Mouse (Mus musculus) midbrain, embryonic 13.5 days (tissue): Measurements from ENCODE around the gene Gm49368. TPM values are rescaled to one million over a fixed set of nuclear protein-coding genes. Genes with fewer than 3 reads are reported as not detected.
"Not testable (repeated sequence)": the region's sequence is repeated elsewhere in the genome, so short reads cannot be mapped to it uniquely, and the experiment has no call there.

ENCODE experiments used
- ATAC-seq: fragments of 200-750 bp; cut with Nextera tagmentation; 2 replicates; pipeline ENCODE4 v1.8.0; 2017; ENCODE audit warnings: mild to moderate bottlenecking, moderate TSS enrichment, moderate library complexity
- H3K27ac ChIP-seq: fragments of 300-500 bp; sonication (generic); 2 replicates; pipeline ENCODE4 v1.5.1; 2015; ENCODE audit warnings: inconsistent platforms, mild to moderate bottlenecking, moderate library complexity
- H3K27me3 ChIP-seq: fragments of 300-500 bp; sonication (generic); 2 replicates; pipeline ENCODE4 v1.6.1; 2015; ENCODE audit warnings: mild to moderate bottlenecking, inconsistent platforms
- H3K36me3 ChIP-seq: fragments of 300-500 bp; sonication (generic); 2 replicates; pipeline ENCODE4 v1.6.1; 2015; ENCODE audit warnings: mild to moderate bottlenecking, inconsistent platforms
- H3K4me1 ChIP-seq: fragments of 300-500 bp; sonication (generic); replicated peaks from 2 replicates; pipeline ENCODE4 v1.6.1; 2015; ENCODE audit warnings: inconsistent platforms
- H3K4me2 ChIP-seq: fragments of 300-500 bp; sonication (generic); replicated peaks from 2 replicates; pipeline ENCODE4 v1.6.1; 2015; ENCODE audit warnings: moderate library complexity, mild to moderate bottlenecking, inconsistent platforms
- H3K4me3 ChIP-seq: fragments of 300-500 bp; sonication (generic); replicated peaks from 2 replicates; pipeline ENCODE4 v1.5.1; 2015; ENCODE audit warnings: mild to moderate bottlenecking, inconsistent platforms
- H3K9ac ChIP-seq: fragments of 300-500 bp; sonication (generic); replicated peaks from 2 replicates; pipeline ENCODE4 v1.6.1; 2015; ENCODE audit warnings: mild to moderate bottlenecking, inconsistent platforms
- H3K9me3 ChIP-seq: fragments of 300-500 bp; sonication (generic); 2 replicates; pipeline ENCODE4 v1.6.1; 2016; ENCODE audit warnings: mild to moderate bottlenecking, inconsistent platforms
- WGBS: fragments of 180-500 bp; shearing (Covaris S2); methylation state at CpG from one replicate; pipeline ENCODE4 v1.1.7; 2015; 5-methylcytosine and 5-hydroxymethylcytosine counted together
- polyA plus RNA-seq: library from polyadenylated mRNA; unstranded; fragments of >200 nt; fragmentation: Nextera tagmentation; extraction: Ambion mirVana; gene quantifications from 2 replicates; pipeline ENCODE4 v1.2.1, GENCODE M21; 2015

Gene Gm49368
- polyA plus RNA-seq, 1 experiment from 2014 or later: not detected

DNA sequence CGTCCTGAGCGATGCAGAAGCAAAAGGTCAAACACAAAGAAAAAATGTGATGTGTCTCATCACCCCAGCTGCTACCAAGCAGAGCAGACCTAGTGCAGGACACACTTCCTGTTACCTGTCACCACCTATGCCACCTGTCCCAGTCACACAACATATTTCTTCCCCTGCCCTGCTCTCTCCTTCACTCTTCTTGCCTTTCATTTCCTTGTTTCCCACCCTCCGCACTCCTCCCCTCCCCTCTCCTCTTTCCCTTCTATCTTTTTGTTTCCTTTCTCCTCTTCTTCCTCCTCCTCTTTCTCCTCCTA is 29.5 kb upstream of the Gm49368 start:
- no peak overlapping the region for H3K4me3 ChIP-seq
- no peak for ATAC-seq
- no peaks in the 10 kb centered on the region for H3K36me3 ChIP-seq
- H3K4me1 ChIP-seq: no peaks in the 10 kb centered on the region
- no peak overlapping the region for H3K27ac ChIP-seq
- no peaks in the 10 kb centered on the region for H3K9me3 ChIP-seq
- no peak overlapping the region for H3K9ac ChIP-seq
- H3K27me3 ChIP-seq: no peaks in the 10 kb centered on the region
- H3K4me2 ChIP-seq: no peak overlapping the region
- 96% methylated on average over 3 of the region's 3 CpGs for WGBS

DNA sequence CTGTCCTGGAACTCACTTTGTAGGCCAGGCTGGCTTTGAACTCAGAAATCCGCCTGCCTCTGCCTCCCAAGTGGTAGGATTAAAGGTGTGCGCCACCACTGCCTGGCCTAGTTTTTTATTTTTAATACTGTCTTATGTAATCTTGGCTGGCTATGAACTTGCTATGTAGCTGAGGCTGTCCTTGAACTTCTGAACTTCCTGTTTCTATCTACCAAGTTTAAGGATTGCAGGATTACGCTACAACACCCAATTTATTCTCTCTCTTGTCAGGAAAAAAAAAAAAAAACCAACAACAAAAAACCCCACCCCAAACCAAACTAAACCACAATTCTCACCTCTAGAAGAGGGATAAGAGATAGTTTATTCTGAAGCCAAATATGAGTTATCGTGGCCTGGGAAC is 28.9 kb upstream of the Gm49368 start:
- Histone ChIP-seq H3K36me3 (no peaks in the 10 kb centered on the region), H3K27ac (no peak overlapping the region), H3K4me1 (no peaks in the 10 kb centered on the region), H3K27me3 (no peaks in the 10 kb centered on the region), H3K4me2 (no peak overlapping the region), H3K9ac (no peak overlapping the region), H3K9me3 (no peaks in the 10 kb centered on the region), H3K4me3 (no peak overlapping the region)
- ATAC-seq: no peak
- WGBS: 94% methylated on average over 4 of the region's 4 CpGs

DNA sequence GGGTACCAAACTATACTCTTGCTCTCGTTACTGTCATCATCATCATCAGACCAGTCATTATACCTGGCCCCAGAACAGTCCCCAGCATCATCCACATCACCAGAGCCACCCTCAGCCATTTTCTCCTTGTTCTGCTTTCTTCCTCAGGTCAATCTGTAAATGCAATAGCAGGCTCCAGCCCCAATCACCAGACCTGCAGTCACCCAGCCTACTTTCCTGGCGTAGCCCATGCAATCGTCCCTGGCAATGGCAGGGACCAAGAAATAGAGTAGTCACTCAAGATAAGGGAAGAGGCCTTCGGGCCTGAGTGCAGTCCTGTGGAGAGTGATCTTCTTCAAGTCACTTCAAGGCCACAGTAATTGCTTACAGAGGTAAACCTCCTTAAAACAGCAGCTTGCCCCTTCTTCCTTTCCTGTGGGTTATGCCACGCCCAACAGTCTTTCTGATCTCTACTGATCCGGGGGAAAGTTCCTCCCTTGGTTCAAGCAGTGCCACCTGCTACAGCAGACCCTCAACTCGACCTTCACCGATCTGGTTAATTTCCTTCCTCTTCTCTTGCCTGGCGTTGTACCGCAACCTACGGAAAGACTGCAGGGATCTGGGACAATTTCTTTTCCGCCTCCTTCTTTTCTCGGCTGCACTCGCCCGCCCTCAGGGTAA is 20.2 kb upstream of the Gm49368 start:
- H3K4me3 ChIP-seq, H3K4me2 ChIP-seq, H3K36me3 ChIP-seq, H3K4me1 ChIP-seq, H3K27me3 ChIP-seq, H3K9ac ChIP-seq, H3K9me3 ChIP-seq, H3K27ac ChIP-seq, ATAC-seq: not testable (repeated sequence)
- WGBS: 87% methylated on average over 15 of the region's 15 CpGs

DNA sequence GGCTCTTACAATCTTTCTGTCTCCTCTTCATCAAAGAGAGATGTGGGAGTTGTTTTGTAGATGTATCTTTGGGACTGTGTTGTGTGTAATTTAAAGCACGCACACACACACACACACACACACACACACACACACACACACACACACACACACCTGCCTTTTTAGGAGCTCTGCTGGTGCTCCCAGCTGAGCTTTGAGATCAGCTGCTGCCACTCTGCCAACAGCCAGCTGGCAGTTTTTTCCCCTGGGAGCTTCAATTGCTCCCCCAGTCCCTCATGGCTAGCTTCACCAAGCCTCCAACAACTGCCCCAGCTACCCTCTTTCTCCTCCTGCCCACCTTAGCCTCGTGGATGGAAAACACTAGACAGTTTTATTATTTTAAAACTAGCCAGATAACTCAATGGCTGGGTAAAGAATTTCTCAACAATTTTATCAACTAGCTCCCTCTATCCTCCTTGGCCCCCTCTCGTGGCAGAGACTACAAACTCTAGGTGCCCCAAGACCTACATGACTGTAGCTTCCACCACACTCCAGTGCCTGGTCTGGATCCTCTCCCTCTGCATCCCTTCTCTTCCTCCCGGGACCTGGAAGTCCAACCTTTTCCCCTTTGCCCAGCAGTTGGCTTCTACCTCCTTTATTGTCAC is 18.2 kb upstream of the Gm49368 start:
- Histone ChIP-seq H3K4me3 (no peak overlapping the region), H3K9me3 (no peaks in the 10 kb centered on the region), H3K9ac (no peak overlapping the region), H3K27ac (no peak overlapping the region), H3K4me1 (no peaks in the 10 kb centered on the region), H3K27me3 (no peaks in the 10 kb centered on the region), H3K36me3 (no peaks in the 10 kb centered on the region), H3K4me2 (no peak overlapping the region)
- WGBS: 78% methylated on average over 4 of the region's 4 CpGs
- ATAC-seq: no peak

DNA sequence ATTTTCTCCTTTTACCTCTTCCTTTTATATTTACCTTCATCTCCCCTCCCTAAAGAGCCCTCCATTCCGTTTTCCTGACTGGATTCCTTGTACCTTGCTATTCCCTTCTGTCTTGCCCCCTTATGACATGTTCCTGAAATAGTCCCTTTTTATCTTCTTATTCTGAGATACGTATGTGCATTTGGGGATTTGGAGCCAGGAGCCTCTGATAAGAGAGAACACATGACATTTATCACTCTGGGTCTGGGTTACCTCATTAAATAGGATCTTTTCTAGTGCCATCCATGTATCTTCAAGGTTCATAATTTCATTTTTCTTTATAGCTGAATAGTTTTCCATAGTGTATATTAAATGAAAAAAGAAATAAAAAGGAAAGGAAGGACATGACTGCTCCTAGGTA is 16.8 kb upstream of the Gm49368 start:
- no peak overlapping the region for H3K4me2 ChIP-seq

DNA sequence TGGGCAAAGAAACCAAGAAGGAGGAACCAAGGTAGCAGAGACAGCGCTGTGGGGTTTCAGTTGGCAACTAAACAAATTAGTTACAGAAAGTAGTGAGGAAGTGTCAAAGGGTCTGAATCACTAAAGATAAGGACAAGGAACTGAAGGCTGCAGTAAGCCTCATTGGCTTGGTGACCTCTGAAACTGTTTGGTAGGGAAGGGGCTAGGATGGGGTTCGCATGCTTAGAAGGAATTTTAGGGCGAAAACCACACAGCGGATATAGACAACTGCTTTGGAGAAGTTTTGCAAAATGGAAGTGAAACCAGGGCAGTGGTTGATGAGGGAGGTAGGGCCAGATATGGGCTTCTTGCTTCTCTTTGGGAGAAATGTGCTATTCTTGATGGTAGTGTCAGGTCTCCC is 13.7 kb upstream of the Gm49368 start:
- Histone ChIP-seq H3K9ac (no peak overlapping the region), H3K27me3 (no peaks in the 10 kb centered on the region), H3K27ac (no peak overlapping the region), H3K9me3 (no peaks in the 10 kb centered on the region), H3K4me2 (no peak overlapping the region), H3K4me1 (no peaks in the 10 kb centered on the region), H3K4me3 (no peak overlapping the region), H3K36me3 (no peaks in the 10 kb centered on the region)
- WGBS: 96% methylated on average over 4 of the region's 4 CpGs
- no peak for ATAC-seq

More for the DNA sequence above, 16.8 kb upstream of the Gm49368 start:
- WGBS: 64% methylated on average over 2 of the region's 2 CpGs
- H3K4me3 ChIP-seq: no peak overlapping the region
- H3K9me3 ChIP-seq: no peaks in the 10 kb centered on the region
- H3K9ac ChIP-seq: no peak overlapping the region
- no peaks in the 10 kb centered on the region for H3K4me1 ChIP-seq
- no peaks in the 10 kb centered on the region for H3K27me3 ChIP-seq
- ATAC-seq: no peak
- no peak overlapping the region for H3K27ac ChIP-seq
- H3K36me3 ChIP-seq: no peaks in the 10 kb centered on the region

DNA sequence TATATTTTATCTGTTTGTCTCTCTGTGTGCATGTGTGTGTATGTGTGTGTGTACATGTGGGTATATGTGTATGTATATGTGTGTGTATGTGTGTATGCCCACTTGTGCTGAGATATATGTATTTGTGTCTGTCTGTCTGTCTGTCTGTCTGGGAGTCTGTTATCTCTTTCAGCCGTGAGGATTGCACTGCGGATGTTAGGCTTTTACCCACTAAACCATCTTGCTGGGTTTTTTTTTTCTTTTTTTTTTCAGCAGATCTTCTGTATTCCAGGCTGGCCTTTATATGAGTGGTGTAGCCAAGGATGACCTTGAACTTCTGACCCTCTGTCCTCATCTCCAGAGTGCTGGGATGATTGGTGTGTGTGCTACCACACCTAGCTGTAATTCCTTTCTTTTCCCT is 13.2 kb upstream of the Gm49368 start:
- no peak overlapping the region for H3K27ac ChIP-seq
- no peaks in the 10 kb centered on the region for H3K4me1 ChIP-seq
- no peak overlapping the region for H3K9ac ChIP-seq
- no peak overlapping the region for H3K4me3 ChIP-seq
- no peaks in the 10 kb centered on the region for H3K27me3 ChIP-seq
- no peaks in the 10 kb centered on the region for H3K36me3 ChIP-seq
- H3K4me2 ChIP-seq: no peak overlapping the region
- no peak for ATAC-seq
- H3K9me3 ChIP-seq: no peaks in the 10 kb centered on the region
- 94% methylated on average over 2 of the region's 2 CpGs for WGBS

DNA sequence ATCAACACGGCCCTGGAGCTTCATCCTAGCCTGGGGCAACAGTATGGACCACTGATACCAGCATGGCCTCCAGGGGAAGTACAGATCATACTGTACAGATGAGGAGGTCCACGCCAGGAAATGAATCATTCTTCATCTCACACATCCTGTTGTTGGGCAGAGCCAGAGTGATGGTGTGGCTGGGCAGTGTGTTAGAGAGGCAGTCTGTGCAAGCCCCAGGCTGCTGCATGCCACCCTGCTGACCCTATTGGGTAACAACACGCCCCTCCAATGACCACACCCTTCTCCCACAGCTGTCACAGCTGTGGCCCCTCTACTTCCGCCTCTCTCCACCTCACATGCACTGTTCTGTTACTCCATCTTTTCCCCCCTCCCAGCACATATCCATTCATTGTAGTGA is 11.7 kb upstream of the Gm49368 start:
- Histone ChIP-seq H3K27me3 (no peaks in the 10 kb centered on the region), H3K9ac (no peak overlapping the region), H3K9me3 (no peaks in the 10 kb centered on the region), H3K4me3 (no peak overlapping the region), H3K36me3 (no peaks in the 10 kb centered on the region), H3K4me1 (no peaks in the 10 kb centered on the region), H3K27ac (no peak overlapping the region), H3K4me2 (no peak overlapping the region)
- 88% methylated on average over 4 of the region's 4 CpGs for WGBS
- ATAC-seq: no peak

DNA sequence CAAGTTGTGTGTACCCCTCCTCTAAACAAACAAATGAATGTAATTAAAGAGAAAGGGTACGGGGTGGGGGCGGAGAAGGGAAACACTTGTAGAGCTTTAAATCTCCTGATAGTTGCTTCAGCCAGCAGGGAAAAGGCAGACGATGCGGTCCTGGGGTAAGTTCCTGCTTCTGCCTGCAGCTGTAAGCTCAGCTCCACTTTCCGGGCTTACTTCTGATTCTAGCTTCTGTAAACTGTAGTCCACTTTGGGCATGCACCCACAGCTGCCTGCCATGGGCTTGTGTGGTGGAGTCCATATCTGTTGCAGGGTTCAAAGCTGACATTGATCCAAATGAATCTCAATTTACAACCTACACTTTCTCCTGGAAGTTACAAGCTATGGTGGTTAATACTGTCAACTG is 9.4 kb upstream of the Gm49368 start:
- WGBS: 86% methylated on average over 5 of the region's 5 CpGs
- ATAC-seq: no peak
- no peak overlapping the region for H3K4me2 ChIP-seq
- H3K4me3 ChIP-seq: no peak overlapping the region
- no peaks in the 10 kb centered on the region for H3K9me3 ChIP-seq
- H3K36me3 ChIP-seq: no peaks in the 10 kb centered on the region
- H3K27me3 ChIP-seq: no peaks in the 10 kb centered on the region
- no peak overlapping the region for H3K9ac ChIP-seq
- H3K4me1 ChIP-seq: no peaks in the 10 kb centered on the region
- no peak overlapping the region for H3K27ac ChIP-seq

DNA sequence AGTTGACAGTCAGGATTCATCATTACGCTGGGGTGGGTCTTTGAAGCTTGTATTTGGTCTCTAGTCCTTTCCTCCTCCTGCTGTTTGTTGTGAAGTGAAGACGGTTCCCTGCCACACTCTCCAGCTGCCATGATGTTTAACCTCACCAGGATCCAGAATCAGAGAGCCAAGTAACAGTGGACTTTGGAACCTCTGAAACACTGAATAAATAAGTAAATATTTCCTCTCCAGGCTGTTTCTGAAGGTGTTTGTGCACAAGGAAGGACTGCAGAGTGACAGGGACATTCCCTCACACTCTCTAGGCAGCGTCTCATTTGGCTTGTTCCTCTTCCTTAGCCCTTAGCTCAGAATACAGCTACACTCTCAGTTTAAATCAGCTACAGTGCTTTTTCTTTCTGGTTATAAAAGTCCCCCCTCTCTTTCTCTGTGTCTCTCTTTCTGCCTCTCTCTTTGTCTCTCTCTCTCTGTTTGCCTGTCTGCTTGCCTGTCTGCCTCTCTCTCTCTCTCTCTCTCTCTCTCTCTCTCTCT is 5.5 kb upstream of the Gm49368 start:
- no peak for ATAC-seq
- Histone ChIP-seq H3K36me3 (no peaks in the 10 kb centered on the region), H3K27me3 (no peaks in the 10 kb centered on the region), H3K4me2 (no peak overlapping the region), H3K4me3 (no peak overlapping the region), H3K27ac (no peak overlapping the region), H3K9me3 (no peaks in the 10 kb centered on the region), H3K9ac (no peak overlapping the region), H3K4me1 (no peaks in the 10 kb centered on the region)
- 84% methylated on average over 3 of the region's 3 CpGs for WGBS

DNA sequence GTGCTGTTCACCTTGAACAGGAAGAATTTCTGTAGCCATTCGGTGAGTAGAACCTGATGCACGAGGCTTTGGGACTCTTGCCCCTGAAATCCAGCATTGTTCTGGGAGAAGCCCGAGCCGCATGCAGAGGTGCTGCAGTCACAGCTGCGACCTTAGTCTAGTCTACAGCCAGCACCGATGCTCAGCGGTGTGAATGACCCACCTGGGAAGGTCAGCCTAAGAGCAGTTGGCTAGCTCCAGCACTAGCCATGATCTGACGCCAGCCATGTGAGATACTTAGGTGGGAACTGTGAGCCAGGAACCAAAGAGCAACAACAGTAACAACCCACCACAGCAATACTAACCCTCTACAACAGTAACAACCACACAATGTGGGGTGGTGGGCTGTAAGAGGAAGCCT is 4.6 kb upstream of the Gm49368 start:
- no peak overlapping the region for H3K4me2 ChIP-seq
- H3K4me3 ChIP-seq: no peak overlapping the region
- no peaks in the 10 kb centered on the region for H3K9me3 ChIP-seq
- WGBS: 86% methylated on average over 8 of the region's 8 CpGs
- no peaks in the 10 kb centered on the region for H3K36me3 ChIP-seq
- no peak overlapping the region for H3K27ac ChIP-seq
- no peak overlapping the region for H3K9ac ChIP-seq
- no peaks in the 10 kb centered on the region for H3K27me3 ChIP-seq
- no peak for ATAC-seq
- H3K4me1 ChIP-seq: no peaks in the 10 kb centered on the region

DNA sequence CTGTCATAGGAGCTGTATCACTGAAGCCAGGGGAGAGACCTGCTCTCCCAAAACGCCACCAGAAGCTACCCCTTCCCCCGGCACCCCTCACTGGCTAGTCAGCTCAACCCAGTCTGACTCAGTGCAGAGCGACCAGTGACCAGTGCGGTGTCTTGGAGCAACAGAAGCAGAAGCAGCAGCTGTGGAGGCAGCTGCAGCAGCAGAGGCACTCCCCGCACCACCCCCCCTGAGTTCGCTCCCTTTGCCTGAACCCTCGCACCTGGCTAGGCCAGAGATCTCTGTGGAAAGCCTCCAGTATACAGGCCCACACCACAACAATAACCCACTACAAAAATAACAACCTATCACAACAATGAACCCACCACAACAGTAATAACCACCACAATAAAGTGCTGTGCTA is 3.9 kb upstream of the Gm49368 start:
- Histone ChIP-seq H3K27ac (no peak overlapping the region), H3K4me2 (no peak overlapping the region), H3K9ac (no peak overlapping the region), H3K4me3 (no peak overlapping the region), H3K9me3 (no peaks in the 10 kb centered on the region), H3K27me3 (no peaks in the 10 kb centered on the region), H3K36me3 (no peaks in the 10 kb centered on the region), H3K4me1 (no peaks in the 10 kb centered on the region)
- ATAC-seq: no peak
- WGBS: 71% methylated on average over 7 of the region's 7 CpGs

DNA sequence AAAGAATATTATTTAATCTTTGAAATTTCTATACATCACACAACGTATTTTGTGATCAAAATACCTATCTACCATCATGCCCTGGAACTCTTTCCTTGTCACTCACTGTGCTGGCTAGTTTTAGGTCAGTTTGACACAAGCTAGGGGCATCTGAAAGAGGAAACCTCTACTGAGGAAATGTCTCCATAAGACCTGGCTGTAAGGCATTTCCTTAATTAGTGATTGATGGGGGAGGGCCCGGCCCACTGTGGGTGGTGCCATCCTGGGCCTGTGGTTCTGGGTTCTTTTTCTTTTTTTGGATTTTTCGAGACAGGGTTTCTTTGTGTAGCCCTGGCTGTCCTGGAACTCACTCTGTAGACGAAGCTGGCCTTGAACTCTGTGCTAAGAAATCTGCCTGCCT is 3.4 kb upstream of the Gm49368 start:
- Histone ChIP-seq H3K27me3 (no peaks in the 10 kb centered on the region), H3K4me2 (no peak overlapping the region), H3K36me3 (no peaks in the 10 kb centered on the region), H3K9ac (no peak overlapping the region), H3K9me3 (no peaks in the 10 kb centered on the region), H3K4me3 (no peak overlapping the region), H3K27ac (no peak overlapping the region), H3K4me1 (no peaks in the 10 kb centered on the region)
- WGBS: 81% methylated on average over 4 of the region's 4 CpGs
- ATAC-seq: no peak
